Mouse (Mus musculus) forebrain, embryonic 16.5 days (tissue): ENCODE results near the gene Prmt2. TPM values are rescaled to one million over a fixed set of nuclear protein-coding genes. Genes with fewer than 3 reads are reported as not detected.

Experiments
- ATAC-seq: fragments of 200-750 bp; cut with Nextera tagmentation; 2 replicates; pipeline ENCODE4 v1.8.0; 2017; ENCODE audit warnings: mild to moderate bottlenecking, moderate library complexity
- H3K27ac ChIP-seq: fragments of 300-500 bp; sonication (generic); 2 replicates; pipeline ENCODE4 v1.5.1; 2014; ENCODE audit warnings: low read length, control low read depth
- H3K27me3 ChIP-seq: fragments of 300-500 bp; sonication (generic); replicated peaks from 2 replicates; pipeline ENCODE4 v1.6.1; 2014; ENCODE audit warnings: low read length; ENCODE audit not compliant: control insufficient read depth, insufficient read depth
- H3K36me3 ChIP-seq: fragments of 300-500 bp; sonication (generic); 2 replicates; pipeline ENCODE4 v1.6.1; 2014; ENCODE audit not compliant: control insufficient read depth, insufficient read depth
- H3K4me1 ChIP-seq: fragments of 300-500 bp; sonication (generic); replicated peaks from 2 replicates; pipeline ENCODE4 v1.6.1; 2014; ENCODE audit warnings: low read length; ENCODE audit not compliant: control insufficient read depth, insufficient read depth
- H3K4me2 ChIP-seq: fragments of 300-500 bp; sonication (generic); 2 replicates; pipeline ENCODE4 v1.6.1; 2014; ENCODE audit warnings: mild to moderate bottlenecking, low read length, control low read depth
- H3K4me3 ChIP-seq: fragments of 300-500 bp; sonication (generic); replicated peaks from 2 replicates; pipeline ENCODE4 v1.5.1; 2014; ENCODE audit warnings: mild to moderate bottlenecking, low read length, control low read depth
- H3K9ac ChIP-seq: fragments of 300-500 bp; sonication (generic); replicated peaks from 2 replicates; pipeline ENCODE4 v1.6.1; 2014; ENCODE audit warnings: low read depth, low read length, control low read depth
- H3K9me3 ChIP-seq: fragments of 300-500 bp; sonication (generic); 2 replicates; pipeline ENCODE4 v1.6.1; 2016; ENCODE audit warnings: low read length; ENCODE audit not compliant: control insufficient read depth
- WGBS: fragments of 180-500 bp; shearing (Covaris S2); extraction: QIAGEN DNeasy Blood & Tissue Kit; methylation state at CpG from one replicate; pipeline ENCODE4 v1.1.7; 2014; 5-methylcytosine and 5-hydroxymethylcytosine counted together
- polyA plus RNA-seq: library from polyadenylated mRNA; unstranded; fragments of >200 nt; fragmentation: Nextera tagmentation; extraction: Ambion mirVana; gene quantifications from 2 replicates; pipeline ENCODE4 v1.2.1, GENCODE M21; 2015

Gene Prmt2
- 282 and 309 TPM in 2 replicates for polyA plus RNA-seq

GRCm38 (mm10) chr10:76237341-76238225 lies at the start of gene Prmt2:
Gene Prmt2 (minus strand): TSS chr10:76237865.
- under 1% methylated on average over 45 of the region's 47 CpGs for WGBS
- peak; percentile 98 for ATAC-seq
- H3K27me3 ChIP-seq = no peaks in the 10 kb centered on the region
- no peaks in the 10 kb centered on the region for H3K9me3 ChIP-seq
- H3K4me3 ChIP-seq = peak within 1 kb of the TSS; percentile 85
- peak within 1 kb of the TSS; percentile 86 for H3K27ac ChIP-seq
- H3K9ac ChIP-seq = peak within 1 kb of the TSS; percentile 95
- no peaks in the 10 kb centered on the region; the same call in 1 of the 2 replicates for H3K36me3 ChIP-seq
- H3K4me1 ChIP-seq = peaks cover 17% of the 10 kb centered on the region
- peak within 1 kb of the TSS; percentile 57 for H3K4me2 ChIP-seq

GRCm38 (mm10) chr10:76278541-76279097 lies 41.0 kb upstream of the Prmt2 start:
- no peaks in the 10 kb centered on the region for H3K4me1 ChIP-seq
- H3K4me2 ChIP-seq = no peak overlapping the region
- H3K27ac ChIP-seq = no peak overlapping the region
- H3K36me3 ChIP-seq = peaks cover 27% of the 10 kb centered on the region
- H3K4me3 ChIP-seq = no peak overlapping the region
- no peaks in the 10 kb centered on the region for H3K27me3 ChIP-seq
- WGBS = 67% methylated on average over 5 of the region's 5 CpGs
- no peaks in the 10 kb centered on the region for H3K9me3 ChIP-seq
- ATAC-seq = no peak
- H3K9ac ChIP-seq = no peak overlapping the region

- 85% methylated on average over 10 of the region's 10 CpGs for WGBS
- no peaks in the 10 kb centered on the region for H3K4me1 ChIP-seq
- H3K9me3 ChIP-seq = no peaks in the 10 kb centered on the region
- H3K4me2 ChIP-seq = no peak overlapping the region
- no peak overlapping the region for H3K27ac ChIP-seq
- H3K9ac ChIP-seq = no peak overlapping the region
- no peak overlapping the region for H3K4me3 ChIP-seq
- no peak for ATAC-seq
- peaks cover 21% of the 10 kb centered on the region for H3K36me3 ChIP-seq
- no peaks in the 10 kb centered on the region for H3K27me3 ChIP-seq
These were observed 37.6 kb upstream of the Prmt2 start for GRCm38 (mm10) chr10:76275256-76275655.

- peaks cover 17% of the 10 kb centered on the region for H3K36me3 ChIP-seq
- H3K9me3 ChIP-seq = no peaks in the 10 kb centered on the region
- H3K4me2 ChIP-seq = no peak overlapping the region
- no peak overlapping the region for H3K9ac ChIP-seq
- no peak overlapping the region for H3K27ac ChIP-seq
- WGBS = 55% methylated on average over 8 of the region's 8 CpGs
- H3K4me1 ChIP-seq = no peaks in the 10 kb centered on the region
- no peaks in the 10 kb centered on the region for H3K27me3 ChIP-seq
- ATAC-seq = no peak
- H3K4me3 ChIP-seq = no peak overlapping the region
These were observed 33.6 kb upstream of the Prmt2 start for GRCm38 (mm10) chr10:76271238-76271637.

GRCm38 (mm10) chr10:76262431-76262830 lies 24.8 kb upstream of the Prmt2 start:
- WGBS = 76% methylated on average over 4 of the region's 4 CpGs
- no peak for ATAC-seq
- Histone ChIP-seq H3K4me1 (no peaks in the 10 kb centered on the region), H3K27me3 (no peaks in the 10 kb centered on the region), H3K9ac (no peak overlapping the region), H3K9me3 (no peaks in the 10 kb centered on the region), H3K36me3 (peaks cover 12% of the 10 kb centered on the region), H3K27ac (no peak overlapping the region), H3K4me2 (no peak overlapping the region), H3K4me3 (no peak overlapping the region)

GRCm38 (mm10) chr10:76261447-76261846 lies 23.8 kb upstream of the Prmt2 start:
- no peak overlapping the region for H3K4me3 ChIP-seq
- ATAC-seq = no peak
- no peaks in the 10 kb centered on the region for H3K4me1 ChIP-seq
- H3K9ac ChIP-seq = no peak overlapping the region
- no peaks in the 10 kb centered on the region for H3K9me3 ChIP-seq
- H3K27me3 ChIP-seq = no peaks in the 10 kb centered on the region
- H3K36me3 ChIP-seq = peaks cover 12% of the 10 kb centered on the region
- no peak overlapping the region for H3K27ac ChIP-seq
- no peak overlapping the region for H3K4me2 ChIP-seq
- WGBS = 87% methylated on average over 3 of the region's 3 CpGs

- H3K9me3 ChIP-seq = no peaks in the 10 kb centered on the region
- WGBS = 61% methylated on average over 11 of the region's 11 CpGs
- no peak for ATAC-seq
These were observed 22.8 kb upstream of the Prmt2 start for GRCm38 (mm10) chr10:76260358-76261059.

GRCm38 (mm10) chr10:76259566-76260232 lies 22.0 kb upstream of the Prmt2 start:
- H3K4me3 ChIP-seq = no peak overlapping the region
- no peaks in the 10 kb centered on the region for H3K27me3 ChIP-seq
- WGBS = 82% methylated on average over 18 of the region's 18 CpGs
- no peak overlapping the region for H3K9ac ChIP-seq
- no peaks in the 10 kb centered on the region for H3K9me3 ChIP-seq
- no peak for ATAC-seq
- H3K4me2 ChIP-seq = no peak overlapping the region
- no peaks in the 10 kb centered on the region for H3K4me1 ChIP-seq
- no peak overlapping the region for H3K27ac ChIP-seq
- peaks cover 6% of the 10 kb centered on the region for H3K36me3 ChIP-seq

More at GRCm38 (mm10) chr10:76260358-76261059, 22.8 kb upstream of the Prmt2 start:
- Histone ChIP-seq H3K27me3 (no peaks in the 10 kb centered on the region), H3K27ac (no peak overlapping the region), H3K4me3 (no peak overlapping the region), H3K9ac (no peak overlapping the region), H3K4me2 (no peak overlapping the region), H3K4me1 (no peaks in the 10 kb centered on the region), H3K36me3 (peaks cover 7% of the 10 kb centered on the region)
